Mouse (Mus musculus) hindbrain, embryonic 15.5 days (tissue): ENCODE data around the gene Zc2hc1c. TPM values are rescaled to one million over a fixed set of nuclear protein-coding genes. Genes with fewer than 3 reads are reported as not detected.

ENCODE experiments used
- ATAC-seq: fragments of 200-750 bp; cut with Nextera tagmentation; 2 replicates; pipeline ENCODE4 v1.8.0; 2017; ENCODE audit warnings: low read depth, moderate number of reproducible peaks, moderate TSS enrichment; ENCODE audit not compliant: low FRiP score
- H3K27ac ChIP-seq: fragments of 300-500 bp; sonication (generic); replicated peaks from 2 replicates; pipeline ENCODE4 v1.5.1; 2015; ENCODE audit warnings: mild to moderate bottlenecking, inconsistent platforms
- H3K27me3 ChIP-seq: fragments of 300-500 bp; sonication (generic); 2 replicates; pipeline ENCODE4 v1.6.1; 2015; ENCODE audit warnings: control low read depth, inconsistent platforms
- H3K36me3 ChIP-seq: fragments of 300-500 bp; sonication (generic); 2 replicates; pipeline ENCODE4 v1.6.1; 2015; ENCODE audit warnings: control low read depth, inconsistent platforms
- H3K4me1 ChIP-seq: fragments of 300-500 bp; sonication (generic); replicated peaks from 2 replicates; pipeline ENCODE4 v1.6.1; 2015; ENCODE audit warnings: control low read depth, inconsistent platforms
- H3K4me2 ChIP-seq: fragments of 300-500 bp; sonication (generic); 2 replicates; pipeline ENCODE4 v1.6.1; 2015; ENCODE audit warnings: moderate library complexity, mild to moderate bottlenecking, inconsistent platforms
- H3K4me3 ChIP-seq: fragments of 300-500 bp; sonication (generic); 2 replicates; pipeline ENCODE4 v1.5.1; 2015; ENCODE audit warnings: mild to moderate bottlenecking, inconsistent platforms
- H3K9ac ChIP-seq: fragments of 300-500 bp; sonication (generic); 2 replicates; pipeline ENCODE4 v1.6.1; 2015; ENCODE audit warnings: inconsistent platforms
- H3K9me3 ChIP-seq: fragments of 300-500 bp; sonication (generic); 2 replicates; pipeline ENCODE4 v1.6.1; 2016; ENCODE audit warnings: control low read depth, inconsistent platforms
- WGBS: fragments of 180-500 bp; shearing (Covaris S2); methylation state at CpG from one replicate; pipeline ENCODE4 v1.1.7; 2015; 5-methylcytosine and 5-hydroxymethylcytosine counted together
- polyA plus RNA-seq: library from polyadenylated mRNA; unstranded; fragments of >200 nt; fragmentation: Nextera tagmentation; extraction: Ambion mirVana; gene quantifications from 2 replicates; pipeline ENCODE4 v1.2.1, GENCODE M21; 2015

Zc2hc1c gene
- polyA plus RNA-seq, 1 experiment from 2014 or later, result 2.2 TPM

- 86% methylated on average over 1 of the region's 1 CpGs for WGBS
- ATAC-seq, result no peak
- H3K4me3 ChIP-seq, result no peak overlapping the region
- H3K27me3 ChIP-seq, result no peaks in the 10 kb centered on the region
- no peaks in the 10 kb centered on the region for H3K4me1 ChIP-seq
- no peaks in the 10 kb centered on the region; the same call in 1 of the 2 replicates for H3K9me3 ChIP-seq
- H3K36me3 ChIP-seq, result peaks cover 31% of the 10 kb centered on the region
- H3K4me2 ChIP-seq, result no peak overlapping the region
- no peak overlapping the region for H3K9ac ChIP-seq
- no peak overlapping the region for H3K27ac ChIP-seq
These were observed 10.4 kb downstream of the Zc2hc1c start for GRCm38 (mm10) chr12:85298835-85299180.

- Histone ChIP-seq H3K9me3 (no peaks in the 10 kb centered on the region), H3K4me2 (no peak overlapping the region), H3K27me3 (no peaks in the 10 kb centered on the region), H3K4me3 (no peak overlapping the region), H3K27ac (no peak overlapping the region), H3K9ac (no peak overlapping the region), H3K4me1 (no peaks in the 10 kb centered on the region), H3K36me3 (peaks cover 67% of the 10 kb centered on the region)
- 87% methylated on average over 2 of the region's 2 CpGs for WGBS
- no peak for ATAC-seq
These were observed 14.9 kb downstream of the Zc2hc1c start for GRCm38 (mm10) chr12:85303256-85303655.

- Histone ChIP-seq H3K36me3 (peaks cover 76% of the 10 kb centered on the region), H3K9ac (no peak overlapping the region), H3K4me1 (no peaks in the 10 kb centered on the region), H3K4me2 (no peak overlapping the region), H3K4me3 (no peak overlapping the region), H3K9me3 (no peaks in the 10 kb centered on the region), H3K27ac (no peak overlapping the region), H3K27me3 (no peaks in the 10 kb centered on the region)
- 79% methylated on average over 4 of the region's 4 CpGs for WGBS
- no peak for ATAC-seq
These were observed 16.3 kb downstream of the Zc2hc1c start for GRCm38 (mm10) chr12:85304725-85305124.

- Histone ChIP-seq H3K4me3 (no peak overlapping the region), H3K36me3 (peaks cover 78% of the 10 kb centered on the region), H3K4me1 (no peaks in the 10 kb centered on the region), H3K9ac (no peak overlapping the region), H3K9me3 (no peaks in the 10 kb centered on the region), H3K27ac (0 out of 2 replicates have a peak overlapping the region, but pooled peaks have one; percentile 35), H3K27me3 (no peaks in the 10 kb centered on the region), H3K4me2 (no peak overlapping the region)
- ATAC-seq, result peak; percentile 45; the same call in 1 of the 2 replicates
- 50% methylated on average over 16 of the region's 16 CpGs for WGBS
These were observed 17.0 kb downstream of the Zc2hc1c start for GRCm38 (mm10) chr12:85305247-85305892.

- H3K27me3 ChIP-seq, result no peaks in the 10 kb centered on the region
- 73% methylated on average over 3 of the region's 3 CpGs for WGBS
- no peak overlapping the region for H3K4me2 ChIP-seq
- no peak overlapping the region for H3K9ac ChIP-seq
- H3K9me3 ChIP-seq, result no peaks in the 10 kb centered on the region
- ATAC-seq, result no peak
- H3K4me3 ChIP-seq, result no peak overlapping the region
- H3K36me3 ChIP-seq, result peaks cover 83% of the 10 kb centered on the region
- no peaks in the 10 kb centered on the region for H3K4me1 ChIP-seq
- H3K27ac ChIP-seq, result no peak overlapping the region
These were observed 20.3 kb downstream of the Zc2hc1c start for GRCm38 (mm10) chr12:85308651-85309050.

GRCm38 (mm10) chr12:85330153-85330552 lies 41.8 kb downstream of the Zc2hc1c start:
- Histone ChIP-seq H3K4me3 (no peak overlapping the region), H3K27ac (no peak overlapping the region), H3K9ac (no peak overlapping the region), H3K4me2 (no peak overlapping the region), H3K4me1 (no peaks in the 10 kb centered on the region), H3K27me3 (no peaks in the 10 kb centered on the region), H3K36me3 (peaks cover 71% of the 10 kb centered on the region), H3K9me3 (no peaks in the 10 kb centered on the region)
- WGBS, result 92% methylated on average over 7 of the region's 7 CpGs
- ATAC-seq, result no peak

GRCm38 (mm10) chr12:85337567-85338311 lies 49.3 kb downstream of the Zc2hc1c start:
- H3K4me3 ChIP-seq, result peak overlapping the region; percentile 91
- H3K4me2 ChIP-seq, result peak overlapping the region; percentile 87
- no peak overlapping the region for H3K27ac ChIP-seq
- H3K4me1 ChIP-seq, result peaks cover 16% of the 10 kb centered on the region
- peaks cover 20% of the 10 kb centered on the region for H3K36me3 ChIP-seq
- WGBS, result 84% methylated on average over 6 of the region's 6 CpGs
- ATAC-seq, result no peak
- no peaks in the 10 kb centered on the region for H3K27me3 ChIP-seq
- no peaks in the 10 kb centered on the region for H3K9me3 ChIP-seq
- no peak overlapping the region for H3K9ac ChIP-seq

GRCm38 (mm10) chr12:85338815-85339214 lies 50.4 kb downstream of the Zc2hc1c start:
- no peaks in the 10 kb centered on the region for H3K27me3 ChIP-seq
- peak overlapping the region; percentile 86 for H3K27ac ChIP-seq
- WGBS, result under 1% methylated on average over 42 of the region's 42 CpGs
- H3K9ac ChIP-seq, result peak overlapping the region; percentile 89
- ATAC-seq, result peak; percentile 70
- peaks cover 16% of the 10 kb centered on the region for H3K4me1 ChIP-seq
- H3K9me3 ChIP-seq, result no peaks in the 10 kb centered on the region
- H3K4me3 ChIP-seq, result peak overlapping the region; percentile 91
- H3K36me3 ChIP-seq, result peaks cover 15% of the 10 kb centered on the region
- H3K4me2 ChIP-seq, result peak overlapping the region; percentile 87

- H3K27me3 ChIP-seq, result no peaks in the 10 kb centered on the region
- ATAC-seq, result peak; percentile 93
- peak within 1 kb of the TSS; percentile 89 for H3K9ac ChIP-seq
- H3K9me3 ChIP-seq, result no peaks in the 10 kb centered on the region
- peaks cover 16% of the 10 kb centered on the region for H3K4me1 ChIP-seq
- peak within 1 kb of the TSS; percentile 91 for H3K4me3 ChIP-seq
- H3K4me2 ChIP-seq, result peak within 1 kb of the TSS; percentile 87
- peaks cover 15% of the 10 kb centered on the region for H3K36me3 ChIP-seq
- under 1% methylated on average over 36 of the region's 36 CpGs for WGBS
- peak within 1 kb of the TSS; percentile 86 for H3K27ac ChIP-seq
These were observed 50.9 kb downstream of the Zc2hc1c start, which contains the start of gene Nek9 for GRCm38 (mm10) chr12:85339243-85339729. Gene Nek9 (minus strand): TSS chr12:85339362.

- peaks cover 13% of the 10 kb centered on the region; the same call in 1 of the 2 replicates for H3K36me3 ChIP-seq
- H3K4me2 ChIP-seq, result peak overlapping the region; percentile 87
- 43% methylated on average over 4 of the region's 4 CpGs for WGBS
- H3K4me3 ChIP-seq, result no peak overlapping the region
- no peaks in the 10 kb centered on the region for H3K9me3 ChIP-seq
- no peak overlapping the region for H3K9ac ChIP-seq
- H3K27me3 ChIP-seq, result no peaks in the 10 kb centered on the region
- H3K27ac ChIP-seq, result no peak overlapping the region
- ATAC-seq, result no peak
- peaks cover 16% of the 10 kb centered on the region for H3K4me1 ChIP-seq
These were observed 51.6 kb downstream of the Zc2hc1c start for GRCm38 (mm10) chr12:85339947-85340346.

GRCm38 (mm10) chr12:85341131-85341530 lies 52.7 kb downstream of the Zc2hc1c start:
- Histone ChIP-seq H3K4me3 (no peak overlapping the region), H3K27ac (no peak overlapping the region), H3K9ac (no peak overlapping the region), H3K4me1 (peaks cover 16% of the 10 kb centered on the region), H3K9me3 (no peaks in the 10 kb centered on the region), H3K27me3 (no peaks in the 10 kb centered on the region), H3K36me3 (peaks cover 14% of the 10 kb centered on the region; the same call in 1 of the 2 replicates), H3K4me2 (no peak overlapping the region)
- ATAC-seq, result no peak
- WGBS, result 66% methylated on average over 1 of the region's 1 CpGs

GRCm38 (mm10) chr12:85342310-85342709 lies 53.9 kb downstream of the Zc2hc1c start:
- H3K9ac ChIP-seq, result no peak overlapping the region
- WGBS, result 63% methylated on average over 4 of the region's 4 CpGs
- H3K36me3 ChIP-seq, result peaks cover 14% of the 10 kb centered on the region; the same call in 1 of the 2 replicates
- H3K27me3 ChIP-seq, result no peaks in the 10 kb centered on the region
- H3K9me3 ChIP-seq, result no peaks in the 10 kb centered on the region
- no peak for ATAC-seq
- H3K4me1 ChIP-seq, result peaks cover 16% of the 10 kb centered on the region
- H3K27ac ChIP-seq, result no peak overlapping the region
- H3K4me3 ChIP-seq, result no peak overlapping the region
- no peak overlapping the region for H3K4me2 ChIP-seq
